Mouse (Mus musculus): Measurements from ENCODE around the gene Ccs.

GRCm38 (mm10) chr19:4793281-4793830, 45.8 kb downstream of the Ccs start:
- TF ChIP-seq CTCF (IDR thresholded peaks at IDR 0.05; ENCODE audit: low read depth, low read length): no peak
- TF ChIP-seq GATA1 (IDR thresholded peaks at IDR 0.05; ENCODE audit: borderline replicate concordance, low read length): no peak
- TF ChIP-seq GATA2 (IDR thresholded peaks at IDR 0.05; ENCODE audit: borderline replicate concordance, low read depth, low read length): no peak
- TF ChIP-seq TAL1 (conservative IDR thresholded peaks at IDR 0.05; ENCODE audit: low read depth, low read length): no peak
